Mouse (Mus musculus) heart, embryonic 11.5 days (tissue): ENCODE data around the gene Slc25a19. TPM values are rescaled to one million over a fixed set of nuclear protein-coding genes. Genes with fewer than 3 reads are reported as not detected.

Experiments
- ATAC-seq: fragments of 200-750 bp; cut with Nextera tagmentation; replicated peaks from 2 replicates; pipeline ENCODE4 v1.8.0; 2017; ENCODE audit warnings: moderate library complexity; ENCODE audit not compliant: insufficient number of reproducible peaks, low FRiP score, low TSS enrichment
- H3K27ac ChIP-seq: fragments of 300-500 bp; sonication (generic); 2 replicates; pipeline ENCODE4 v1.5.1; 2014; ENCODE audit warnings: mild to moderate bottlenecking, low read depth, low read length
- H3K27me3 ChIP-seq: fragments of 300-500 bp; sonication (generic); 2 replicates; pipeline ENCODE4 v1.6.1; 2014; ENCODE audit warnings: mild to moderate bottlenecking, low read length, mixed read lengths; ENCODE audit not compliant: control insufficient read depth, insufficient read depth
- H3K36me3 ChIP-seq: fragments of 300-500 bp; sonication (generic); 2 replicates; pipeline ENCODE4 v1.6.1; 2014; ENCODE audit warnings: mild to moderate bottlenecking, low read length, moderate library complexity, mixed read lengths; ENCODE audit not compliant: control insufficient read depth, insufficient read depth
- H3K4me1 ChIP-seq: fragments of 300-500 bp; sonication (generic); 2 replicates; pipeline ENCODE4 v1.6.1; 2014; ENCODE audit warnings: low read length; ENCODE audit not compliant: control insufficient read depth, insufficient read depth
- H3K4me2 ChIP-seq: fragments of 300-500 bp; sonication (generic); 2 replicates; pipeline ENCODE4 v1.6.1; 2014; ENCODE audit warnings: mild to moderate bottlenecking, moderate library complexity
- H3K4me3 ChIP-seq: fragments of 300-500 bp; sonication (generic); 2 replicates; pipeline ENCODE4 v1.5.1; 2014; ENCODE audit warnings: low read depth, low read length
- H3K9ac ChIP-seq: fragments of 300-500 bp; sonication (generic); 2 replicates; pipeline ENCODE4 v1.6.1; 2014; ENCODE audit warnings: mild to moderate bottlenecking, low read depth, low read length, moderate library complexity
- H3K9me3 ChIP-seq: fragments of 300-500 bp; sonication (generic); replicated peaks from 2 replicates; pipeline ENCODE4 v1.6.1; 2016; ENCODE audit warnings: low read length; ENCODE audit not compliant: control insufficient read depth
- WGBS: fragments of 180-500 bp; shearing (Covaris S2); extraction: QIAGEN DNeasy Blood & Tissue Kit; methylation state at CpG from one replicate; pipeline ENCODE4 v1.1.7; 2014; ENCODE audit not compliant: insufficient replicate concordance; 5-methylcytosine and 5-hydroxymethylcytosine counted together
- polyA plus RNA-seq: library from polyadenylated mRNA; unstranded; fragments of >200 nt; fragmentation: Nextera tagmentation; extraction: Ambion mirVana; gene quantifications from 2 replicates; pipeline ENCODE4 v1.2.1, GENCODE M21; 2014

The Slc25a19 gene
- polyA plus RNA-seq: 35.6 and 35.7 TPM in 2 replicates

DNA sequence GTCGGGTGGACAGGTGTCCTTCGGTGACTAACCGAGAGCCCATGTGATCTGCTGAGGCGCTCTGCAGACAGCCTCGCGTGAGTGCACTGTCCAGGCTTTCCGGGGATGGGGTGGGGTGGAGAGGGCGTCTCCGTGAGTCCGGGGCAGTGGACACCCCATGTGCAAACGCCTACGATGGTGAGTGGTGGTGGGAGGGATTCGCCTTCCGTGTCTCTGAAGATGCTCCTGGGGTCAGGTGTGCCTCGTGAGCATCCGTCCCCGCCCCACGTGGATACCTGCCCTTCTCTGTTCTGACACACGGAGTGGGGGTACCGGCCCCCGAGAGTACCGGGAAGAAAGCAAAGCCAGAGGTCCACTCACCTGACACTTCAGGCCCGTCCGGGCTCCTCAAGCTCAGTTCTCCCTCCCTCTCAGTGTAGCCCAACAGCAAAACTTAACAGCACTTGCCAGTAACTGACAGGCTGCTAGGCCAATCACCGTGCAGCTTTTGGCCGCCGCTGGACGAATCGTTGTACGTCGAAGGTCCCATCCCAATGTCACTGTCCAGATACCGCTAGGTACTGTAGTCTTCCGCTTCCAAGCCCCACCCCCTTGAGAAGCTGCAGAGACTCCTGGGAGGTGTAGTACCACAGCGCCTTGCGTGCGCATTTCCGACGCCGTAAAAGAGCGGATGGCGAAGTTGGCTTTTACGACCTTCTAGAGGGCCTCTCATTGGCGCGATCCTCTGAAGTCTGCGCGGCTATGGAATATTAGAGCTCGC, at the start of gene Slc25a19:
TSS of gene Slc25a19 (minus strand) at position 591 of the 760 bp plus-strand sequence.
- peak within 1 kb of the TSS; percentile 74 for H3K4me3 ChIP-seq
- WGBS: under 1% methylated on average over 47 of the region's 47 CpGs
- H3K27ac ChIP-seq: peak within 1 kb of the TSS; percentile 58; the same call in 1 of the 2 replicates
- ATAC-seq: peak; percentile 98
- H3K4me1 ChIP-seq: 0 out of 2 replicates have a peak, but pooled peaks cover 4% of the 10 kb centered on the region
- H3K36me3 ChIP-seq: peaks cover 4% of the 10 kb centered on the region; the same call in 1 of the 2 replicates
- no peaks in the 10 kb centered on the region for H3K27me3 ChIP-seq
- H3K4me2 ChIP-seq: peak within 1 kb of the TSS; percentile 83
- peak within 1 kb of the TSS; percentile 80 for H3K9ac ChIP-seq
- H3K9me3 ChIP-seq: no peaks in the 10 kb centered on the region

DNA sequence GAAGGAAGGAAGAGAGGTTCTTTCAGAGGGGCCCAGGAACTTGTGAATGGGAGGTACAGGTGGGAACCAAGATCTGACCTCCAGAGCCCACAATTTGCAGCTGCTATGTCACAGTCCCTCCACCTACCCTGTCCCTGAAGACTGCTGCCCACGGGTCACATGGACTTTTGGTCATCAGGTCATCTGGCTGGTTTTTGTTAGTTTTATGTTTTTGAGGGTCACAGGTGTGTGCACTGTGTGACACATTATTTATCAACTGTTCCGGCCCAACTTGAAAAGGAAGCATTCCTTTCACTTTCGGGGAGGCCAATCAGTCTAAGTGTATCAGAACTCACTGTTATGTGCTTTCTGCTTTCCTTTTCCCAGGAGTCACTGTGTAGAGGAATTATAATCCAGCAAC, 49.4 kb upstream of the Slc25a19 start:
- no peak overlapping the region for H3K27ac ChIP-seq
- H3K4me1 ChIP-seq: peaks cover 20% of the 10 kb centered on the region
- WGBS: 83% methylated on average over 3 of the region's 3 CpGs
- no peaks in the 10 kb centered on the region for H3K9me3 ChIP-seq
- no peak overlapping the region for H3K4me2 ChIP-seq
- no peaks in the 10 kb centered on the region for H3K27me3 ChIP-seq
- H3K4me3 ChIP-seq: no peak overlapping the region
- peaks cover 3% of the 10 kb centered on the region; the same call in 1 of the 2 replicates for H3K36me3 ChIP-seq
- H3K9ac ChIP-seq: no peak overlapping the region
- no peak for ATAC-seq

DNA sequence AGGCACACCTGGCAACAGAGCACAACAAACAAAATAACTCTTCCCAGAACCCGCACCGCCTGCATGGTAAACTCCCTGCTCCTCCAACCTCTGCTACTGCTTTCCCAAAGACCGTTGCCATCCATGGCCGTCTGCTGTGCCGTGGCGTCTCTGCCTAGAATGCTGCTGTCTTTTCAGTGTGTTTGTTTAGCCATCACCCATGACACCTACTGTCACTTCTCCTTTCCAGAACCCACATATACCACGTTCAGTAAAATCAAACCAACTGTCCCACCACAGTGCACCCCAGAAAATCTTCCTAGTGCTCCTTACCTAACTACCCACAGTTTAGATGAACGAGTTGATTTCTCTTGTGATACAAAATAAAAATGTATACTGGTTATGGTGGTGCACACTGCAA, 48.6 kb upstream of the Slc25a19 start:
- WGBS: 87% methylated on average over 8 of the region's 8 CpGs
- Histone ChIP-seq H3K4me1 (peaks cover 20% of the 10 kb centered on the region), H3K27me3 (no peaks in the 10 kb centered on the region), H3K27ac (no peak overlapping the region), H3K36me3 (0 out of 2 replicates have a peak, but pooled peaks cover 3% of the 10 kb centered on the region), H3K9ac (no peak overlapping the region), H3K4me3 (no peak overlapping the region), H3K4me2 (no peak overlapping the region), H3K9me3 (no peaks in the 10 kb centered on the region)
- no peak for ATAC-seq

- Histone ChIP-seq H3K4me1 (peaks cover 24% of the 10 kb centered on the region), H3K27ac (peak overlapping the region; percentile 43; the same call in 1 of the 2 replicates), H3K4me3 (no peak overlapping the region), H3K27me3 (no peaks in the 10 kb centered on the region), H3K4me2 (peak overlapping the region; percentile 7; the same call in 1 of the 2 replicates), H3K36me3 (0 out of 2 replicates have a peak, but pooled peaks cover 3% of the 10 kb centered on the region), H3K9me3 (no peaks in the 10 kb centered on the region), H3K9ac (no peak overlapping the region)
- ATAC-seq: no peak
- 65% methylated on average over 9 of the region's 9 CpGs for WGBS
Observed at GRCm38 (mm10) chr11:115674235-115674865, 46.3 kb upstream of the Slc25a19 start.

- Histone ChIP-seq H3K4me2 (no peak overlapping the region), H3K4me1 (peaks cover 24% of the 10 kb centered on the region), H3K4me3 (no peak overlapping the region), H3K9me3 (no peaks in the 10 kb centered on the region), H3K36me3 (0 out of 2 replicates have a peak, but pooled peaks cover 3% of the 10 kb centered on the region), H3K9ac (no peak overlapping the region), H3K27ac (no peak overlapping the region), H3K27me3 (no peaks in the 10 kb centered on the region)
- 83% methylated on average over 9 of the region's 9 CpGs for WGBS
- no peak for ATAC-seq
Observed at GRCm38 (mm10) chr11:115673471-115674234, 45.6 kb upstream of the Slc25a19 start.

- 90% methylated on average over 7 of the region's 7 CpGs for WGBS
- H3K27ac ChIP-seq: no peak overlapping the region
- no peak for ATAC-seq
Observed at GRCm38 (mm10) chr11:115672226-115672987, 44.3 kb upstream of the Slc25a19 start.

GRCm38 (mm10) chr11:115670451-115671050, 42.5 kb upstream of the Slc25a19 start:
- WGBS: 29% methylated on average over 5 of the region's 5 CpGs
- no peak overlapping the region for H3K4me3 ChIP-seq
- peaks cover 24% of the 10 kb centered on the region for H3K4me1 ChIP-seq
- H3K9ac ChIP-seq: no peak overlapping the region
- peak overlapping the region; percentile 24; the same call in 1 of the 2 replicates for H3K4me2 ChIP-seq
- peak overlapping the region; percentile 64 for H3K27ac ChIP-seq
- H3K36me3 ChIP-seq: no peaks in the 10 kb centered on the region; the same call in 1 of the 2 replicates
- no peaks in the 10 kb centered on the region for H3K9me3 ChIP-seq
- no peaks in the 10 kb centered on the region for H3K27me3 ChIP-seq
- ATAC-seq: no peak

More at GRCm38 (mm10) chr11:115672226-115672987, 44.3 kb upstream of the Slc25a19 start:
- H3K9ac ChIP-seq: no peak overlapping the region
- H3K9me3 ChIP-seq: no peaks in the 10 kb centered on the region
- no peak overlapping the region for H3K4me3 ChIP-seq
- peaks cover 24% of the 10 kb centered on the region for H3K4me1 ChIP-seq
- H3K36me3 ChIP-seq: no peaks in the 10 kb centered on the region
- H3K27me3 ChIP-seq: no peaks in the 10 kb centered on the region
- no peak overlapping the region for H3K4me2 ChIP-seq
